Mouse (Mus musculus) forebrain, embryonic 11.5 days (tissue): Measurements from ENCODE around the gene Mtmr3. TPM values are rescaled to one million over a fixed set of nuclear protein-coding genes. Genes with fewer than 3 reads are reported as not detected.

Experiments used
- ATAC-seq: fragments of 200-750 bp; cut with Nextera tagmentation; replicated peaks from 2 replicates; pipeline ENCODE4 v1.8.0; 2017; ENCODE audit warnings: moderate TSS enrichment; ENCODE audit not compliant: low FRiP score
- DNase-seq: peaks from one replicate; pipeline ENCODE4 v3.0.0-alpha.2; 2017; ENCODE audit warnings: low spot score
- H3K27ac ChIP-seq: fragments of 300-500 bp; sonication (generic); 2 replicates; pipeline ENCODE4 v1.5.1; 2014; ENCODE audit warnings: low read depth, low read length
- H3K27me3 ChIP-seq: fragments of 300-500 bp; sonication (generic); 2 replicates; pipeline ENCODE4 v1.6.1; 2014; ENCODE audit warnings: mild to moderate bottlenecking, low read length, mixed read lengths; ENCODE audit not compliant: control insufficient read depth, insufficient read depth
- H3K36me3 ChIP-seq: fragments of 300-500 bp; sonication (generic); 2 replicates; pipeline ENCODE4 v1.6.1; 2014; ENCODE audit warnings: mild to moderate bottlenecking, low read length, moderate library complexity, mixed read lengths; ENCODE audit not compliant: control insufficient read depth, insufficient read depth
- H3K4me1 ChIP-seq: fragments of 300-500 bp; sonication (generic); replicated peaks from 2 replicates; pipeline ENCODE4 v1.6.1; 2014; ENCODE audit warnings: low read length, mixed read lengths; ENCODE audit not compliant: control insufficient read depth, insufficient read depth
- H3K4me2 ChIP-seq: fragments of 300-500 bp; sonication (generic); 2 replicates; pipeline ENCODE4 v1.6.1; 2014; ENCODE audit warnings: low read depth, mild to moderate bottlenecking, low read length, moderate library complexity, mixed read lengths; ENCODE audit not compliant: severe bottlenecking
- H3K4me3 ChIP-seq: fragments of 300-500 bp; sonication (generic); 2 replicates; pipeline ENCODE4 v1.5.1; 2014; ENCODE audit warnings: low read depth, low read length
- H3K9ac ChIP-seq: fragments of 300-500 bp; sonication (generic); 2 replicates; pipeline ENCODE4 v1.6.1; 2014; ENCODE audit warnings: low read length
- H3K9me3 ChIP-seq: fragments of 300-500 bp; sonication (generic); 2 replicates; pipeline ENCODE4 v1.6.1; 2016; ENCODE audit warnings: low read length, mixed read lengths; ENCODE audit not compliant: control insufficient read depth
- WGBS: fragments of 180-500 bp; shearing (Covaris S2); extraction: QIAGEN DNeasy Blood & Tissue Kit; methylation state at CpG from one replicate; pipeline ENCODE4 v1.1.7; 2014; 5-methylcytosine and 5-hydroxymethylcytosine counted together
- polyA plus RNA-seq: library from polyadenylated mRNA; unstranded; fragments of >200 nt; fragmentation: Nextera tagmentation; extraction: Ambion mirVana; gene quantifications from 2 replicates; pipeline ENCODE4 v1.2.1, GENCODE M21; 2014

Gene Mtmr3
- polyA plus RNA-seq, 1 experiment from 2014 or later = 43.1 TPM

- 0 out of 2 replicates have a peak, but pooled peaks have one; percentile 42 for ATAC-seq
- Histone ChIP-seq H3K9me3 (no peaks in the 10 kb centered on the region), H3K27ac (no peak within 1 kb of the TSS), H3K4me2 (no peak within 1 kb of the TSS), H3K4me3 (no peak within 1 kb of the TSS), H3K27me3 (no peaks in the 10 kb centered on the region), H3K9ac (no peak within 1 kb of the TSS), H3K36me3 (no peaks in the 10 kb centered on the region), H3K4me1 (no peaks in the 10 kb centered on the region)
- WGBS = 57% methylated on average over 19 of the region's 19 CpGs
- peak; percentile 56 for DNase-seq
Measured at GRCm38 (mm10) chr11:4440978-4441377, 153.7 kb downstream of the Mtmr3 start, which contains the start of gene Hormad2. TSS of gene Hormad2 (minus strand) at chr11:4441105.

GRCm38 (mm10) chr11:4438211-4438610 is 156.5 kb downstream of the Mtmr3 start:
- Histone ChIP-seq H3K36me3 (no peaks in the 10 kb centered on the region), H3K4me2 (no peak overlapping the region), H3K9me3 (no peaks in the 10 kb centered on the region), H3K27ac (no peak overlapping the region), H3K27me3 (no peaks in the 10 kb centered on the region), H3K4me1 (no peaks in the 10 kb centered on the region), H3K4me3 (no peak overlapping the region), H3K9ac (no peak overlapping the region)
- ATAC-seq (no peak), DNase-seq (no peak)
- WGBS = 72% methylated on average over 2 of the region's 2 CpGs

- H3K9me3 ChIP-seq = no peaks in the 10 kb centered on the region
- H3K4me3 ChIP-seq = no peak overlapping the region
- no peak overlapping the region for H3K9ac ChIP-seq
- DNase-seq (no peak), ATAC-seq (no peak)
- no peaks in the 10 kb centered on the region for H3K4me1 ChIP-seq
- H3K27ac ChIP-seq = no peak overlapping the region
- H3K27me3 ChIP-seq = no peaks in the 10 kb centered on the region
- H3K4me2 ChIP-seq = no peak overlapping the region
- H3K36me3 ChIP-seq = no peaks in the 10 kb centered on the region
- WGBS = 89% methylated on average over 1 of the region's 1 CpGs
Measured at GRCm38 (mm10) chr11:4437318-4437717, 157.3 kb downstream of the Mtmr3 start.

- no peak overlapping the region for H3K4me3 ChIP-seq
- ATAC-seq (no peak), DNase-seq (no peak)
- no peaks in the 10 kb centered on the region for H3K4me1 ChIP-seq
- H3K9me3 ChIP-seq = no peaks in the 10 kb centered on the region
- 81% methylated on average over 3 of the region's 3 CpGs for WGBS
- H3K27ac ChIP-seq = no peak overlapping the region
- no peaks in the 10 kb centered on the region for H3K27me3 ChIP-seq
- no peaks in the 10 kb centered on the region for H3K36me3 ChIP-seq
- H3K9ac ChIP-seq = no peak overlapping the region
- no peak overlapping the region for H3K4me2 ChIP-seq
Measured at GRCm38 (mm10) chr11:4436631-4437030, 158.0 kb downstream of the Mtmr3 start.

- H3K4me3 ChIP-seq = no peak overlapping the region
- DNase-seq (no peak), ATAC-seq (no peak)
- WGBS = 48% methylated on average over 4 of the region's 4 CpGs
- no peaks in the 10 kb centered on the region for H3K36me3 ChIP-seq
- no peaks in the 10 kb centered on the region for H3K9me3 ChIP-seq
- H3K4me2 ChIP-seq = no peak overlapping the region
- H3K9ac ChIP-seq = no peak overlapping the region
- no peaks in the 10 kb centered on the region for H3K27me3 ChIP-seq
- no peaks in the 10 kb centered on the region for H3K4me1 ChIP-seq
- H3K27ac ChIP-seq = no peak overlapping the region
Measured at GRCm38 (mm10) chr11:4434461-4434860, 160.2 kb downstream of the Mtmr3 start.

Other genes with a start within 250 kb of the Mtmr3 start
- 0.25 and 0.57 TPM in 2 replicates for gene Hormad2, start 153.8 kb downstream of the Mtmr3 start, polyA plus RNA-seq
- gene Gm11032, start 25.2 kb upstream of the Mtmr3 start, polyA plus RNA-seq = not detected in 2 replicates
- 36.7 and 39.2 TPM in 2 replicates for gene Ascc2, start 42.9 kb upstream of the Mtmr3 start, polyA plus RNA-seq
- 550 and 552 TPM in 2 replicates for gene Uqcr10, start 109.5 kb upstream of the Mtmr3 start, polyA plus RNA-seq
- gene Zmat5, start 109.8 kb upstream of the Mtmr3 start, polyA plus RNA-seq = 70.9 and 76.4 TPM in 2 replicates
- gene Cabp7, start 151.9 kb upstream of the Mtmr3 start, polyA plus RNA-seq = 0.57 and 0.79 TPM in 2 replicates